Mouse (Mus musculus) c-Kit-positive CD71-positive TER-119-negative erythroid progenitor cells, embryonic 14.5 days (primary cell): ENCODE results near the gene Gfod2.

ENCODE experiments used
- DNase-seq: peaks from one replicate; pipeline ENCODE4 v3.0.0-alpha.2; 2013; ENCODE audit warnings: low read depth

Gfod2 gene

GRCm38 (mm10) chr8:105685796-105686308, 72.6 kb downstream of the Gfod2 start, which contains the start of gene Carmil2:
Gene Carmil2, plus strand, starts transcription at chr8:105686274.
- DNase-seq: no peak

- DNase-seq: no peak
Observed at GRCm38 (mm10) chr8:105685325-105685724, 73.1 kb downstream of the Gfod2 start.

- DNase-seq: no peak
Observed at GRCm38 (mm10) chr8:105677891-105678290, 80.6 kb downstream of the Gfod2 start.
